Mouse (Mus musculus) forebrain, postnatal 0 days (tissue): ENCODE measurements around the gene Mdk. TPM values are rescaled to one million over a fixed set of nuclear protein-coding genes. Genes with fewer than 3 reads are reported as not detected.

ENCODE experiments used
- ATAC-seq: fragments of 200-750 bp; cut with Nextera tagmentation; 2 replicates; pipeline ENCODE4 v1.8.0; 2017; ENCODE audit warnings: mild to moderate bottlenecking, moderate library complexity
- DNase-seq: peaks from one replicate; pipeline ENCODE4 v3.0.0-alpha.2; 2015
- H3K27ac ChIP-seq: fragments of 300-500 bp; sonication (generic); 2 replicates; pipeline ENCODE4 v1.5.1; 2014; ENCODE audit warnings: low read depth, mild to moderate bottlenecking, antibody characterized with exemption, low read length, moderate library complexity, mixed read lengths
- H3K27me3 ChIP-seq: fragments of 300-500 bp; sonication (generic); 2 replicates; pipeline ENCODE4 v1.6.1; 2014; ENCODE audit warnings: mild to moderate bottlenecking, low read length, mixed read lengths; ENCODE audit not compliant: insufficient read depth
- H3K36me3 ChIP-seq: fragments of 300-500 bp; sonication (generic); 2 replicates; pipeline ENCODE4 v1.6.1; 2014; ENCODE audit warnings: mild to moderate bottlenecking, moderate library complexity; ENCODE audit not compliant: insufficient read depth
- H3K4me1 ChIP-seq: fragments of 300-500 bp; sonication (generic); 2 replicates; pipeline ENCODE4 v1.6.1; 2014; ENCODE audit warnings: antibody characterized with exemption; ENCODE audit not compliant: insufficient read depth
- H3K4me2 ChIP-seq: fragments of 300-500 bp; sonication (generic); 2 replicates; pipeline ENCODE4 v1.6.1; 2014; ENCODE audit warnings: low read depth, mild to moderate bottlenecking, moderate library complexity
- H3K4me3 ChIP-seq: fragments of 300-500 bp; sonication (generic); 2 replicates; pipeline ENCODE4 v1.5.1; 2014; ENCODE audit warnings: low read depth, low read length, mixed read lengths
- H3K9ac ChIP-seq: fragments of 300-500 bp; sonication (generic); 2 replicates; pipeline ENCODE4 v1.6.1; 2014; ENCODE audit warnings: mild to moderate bottlenecking
- H3K9me3 ChIP-seq: fragments of 300-500 bp; sonication (generic); 2 replicates; pipeline ENCODE4 v1.6.1; 2016; ENCODE audit warnings: low read length
- CTCF ChIP-seq: sonication (generic); IDR thresholded peaks from 2 replicates; pipeline ENCODE4 v1.5.1; 2016; ENCODE audit warnings: antibody characterized with exemption, control low read depth, low read depth
- WGBS: fragments of 180-500 bp; shearing (Covaris S2); extraction: QIAGEN DNeasy Blood & Tissue Kit; methylation state at CpG from one replicate; pipeline ENCODE4 v1.1.7; 2014; 5-methylcytosine and 5-hydroxymethylcytosine counted together
- polyA plus RNA-seq: library from polyadenylated mRNA; unstranded; fragments of >200 nt; fragmentation: Nextera tagmentation; extraction: Ambion mirVana; gene quantifications from 2 replicates; pipeline ENCODE4 v1.2.1, GENCODE M21; 2015
- total RNA-seq: library from RNA; depleted of rRNA; stranded (reverse); fragments of >200 nt; gene quantifications from 2 replicates; pipeline ENCODE4 v1.2.3, GENCODE M21; 2014

Mdk gene
- total and polyA plus RNA-seq, 2 experiments from 2014 or later, result 75.5 to 121 TPM

GRCm38 (mm10) chr2:91973416-91974135, 41.5 kb upstream of the Mdk start:
- Histone ChIP-seq H3K27ac (no peak overlapping the region), H3K27me3 (peaks cover 10% of the 10 kb centered on the region), H3K9ac (no peak overlapping the region)

GRCm38 (mm10) chr2:91972121-91972566, 40.0 kb upstream of the Mdk start:
- WGBS, result 40% methylated on average over 13 of the region's 13 CpGs
- peak overlapping the region; percentile 47 for H3K27ac ChIP-seq
- no peaks in the 10 kb centered on the region for H3K36me3 ChIP-seq
- ATAC-seq (no peak), DNase-seq (no peak)
- H3K9me3 ChIP-seq, result no peaks in the 10 kb centered on the region
- peaks cover 10% of the 10 kb centered on the region for H3K27me3 ChIP-seq
- peaks cover 24% of the 10 kb centered on the region for H3K4me1 ChIP-seq
- no peak overlapping the region for H3K4me3 ChIP-seq
- TF ChIP-seq CTCF, result no peak
- peak overlapping the region; percentile 42 for H3K4me2 ChIP-seq
- no peak overlapping the region for H3K9ac ChIP-seq

More at GRCm38 (mm10) chr2:91973416-91974135, 41.5 kb upstream of the Mdk start:
- ATAC-seq (no peak), DNase-seq (no peak)
- 34% methylated on average over 7 of the region's 7 CpGs for WGBS
- TF ChIP-seq CTCF, result no peak
- H3K9me3 ChIP-seq, result no peaks in the 10 kb centered on the region
- no peak overlapping the region for H3K4me3 ChIP-seq
- H3K36me3 ChIP-seq, result no peaks in the 10 kb centered on the region
- peaks cover 28% of the 10 kb centered on the region for H3K4me1 ChIP-seq
- H3K4me2 ChIP-seq, result no peak overlapping the region; the same call in 1 of the 2 replicates

- peaks cover 10% of the 10 kb centered on the region for H3K27me3 ChIP-seq
- TF ChIP-seq CTCF, result no peak
- H3K4me3 ChIP-seq, result 0 out of 2 replicates have a peak overlapping the region, but pooled peaks have one; percentile 13
- peak; percentile 79 for DNase-seq
- H3K9ac ChIP-seq, result peak overlapping the region; percentile 31
- H3K4me2 ChIP-seq, result peak overlapping the region; percentile 42
- H3K27ac ChIP-seq, result peak overlapping the region; percentile 47
- H3K4me1 ChIP-seq, result peaks cover 24% of the 10 kb centered on the region
- no peaks in the 10 kb centered on the region for H3K9me3 ChIP-seq
- no peaks in the 10 kb centered on the region for H3K36me3 ChIP-seq
- ATAC-seq, result peak; percentile 77
- 9% methylated on average over 21 of the region's 21 CpGs for WGBS
Observed at GRCm38 (mm10) chr2:91971231-91972097, 39.4 kb upstream of the Mdk start.

- no peak for TF ChIP-seq CTCF
- no peak overlapping the region for H3K9ac ChIP-seq
- ATAC-seq (no peak), DNase-seq (no peak)
- no peaks in the 10 kb centered on the region for H3K36me3 ChIP-seq
- H3K4me1 ChIP-seq, result peaks cover 15% of the 10 kb centered on the region
- no peak overlapping the region for H3K27ac ChIP-seq
- 73% methylated on average over 11 of the region's 11 CpGs for WGBS
- H3K9me3 ChIP-seq, result no peaks in the 10 kb centered on the region
- no peaks in the 10 kb centered on the region for H3K27me3 ChIP-seq
- no peak overlapping the region for H3K4me3 ChIP-seq
- no peak overlapping the region for H3K4me2 ChIP-seq
Observed at GRCm38 (mm10) chr2:91967962-91968361, 35.9 kb upstream of the Mdk start.

- Histone ChIP-seq H3K27ac (no peak overlapping the region), H3K4me3 (no peak overlapping the region), H3K4me2 (no peak overlapping the region), H3K9ac (no peak overlapping the region), H3K27me3 (no peaks in the 10 kb centered on the region), H3K4me1 (peaks cover 12% of the 10 kb centered on the region), H3K9me3 (no peaks in the 10 kb centered on the region), H3K36me3 (no peaks in the 10 kb centered on the region)
- TF ChIP-seq CTCF, result no peak
- DNase-seq (no peak), ATAC-seq (no peak)
- WGBS, result 94% methylated on average over 5 of the region's 5 CpGs
Observed at GRCm38 (mm10) chr2:91966367-91966766, 34.3 kb upstream of the Mdk start.

- no peak for ATAC-seq
- Histone ChIP-seq H3K36me3 (no peaks in the 10 kb centered on the region), H3K27me3 (no peaks in the 10 kb centered on the region), H3K4me2 (no peak overlapping the region), H3K9me3 (no peaks in the 10 kb centered on the region), H3K4me3 (no peak overlapping the region), H3K4me1 (peaks cover 6% of the 10 kb centered on the region; the same call in 1 of the 2 replicates), H3K27ac (no peak overlapping the region), H3K9ac (no peak overlapping the region)
- TF ChIP-seq CTCF, result no peak
- DNase-seq, result no peak
- 23% methylated on average over 20 of the region's 20 CpGs for WGBS
Observed at GRCm38 (mm10) chr2:91965417-91965816, 33.3 kb upstream of the Mdk start.
